Mouse (Mus musculus): ENCODE measurements around the gene Odf3b. TPM values are rescaled to one million over a fixed set of nuclear protein-coding genes. Genes with fewer than 3 reads are reported as not detected.

The Odf3b gene
- polyA plus RNA-seq, 1 experiment: not detected

- Histone ChIP-seq H3K79me2 (ENCODE audit: control insufficient read depth, insufficient read depth) (no peaks in the 10 kb centered on the region), H3K4me2 (ENCODE audit: low read depth) (no peak overlapping the region), H3K4me3 (no peak overlapping the region), H3ac (ENCODE audit: control insufficient read depth, insufficient read length) (no peak overlapping the region), H3K27me3 (ENCODE audit: control insufficient read depth, insufficient read depth, insufficient read length) (peaks cover 6% of the 10 kb centered on the region), H3K36me3 (ENCODE audit: control insufficient read depth, insufficient read depth) (no peaks in the 10 kb centered on the region)
- TF ChIP-seq POLR2AphosphoS2 (IDR thresholded peaks at IDR 0.05; ENCODE audit: insufficient read length, low read depth) (no peak), TCF12 (IDR thresholded peaks at IDR 0.05; ENCODE audit: insufficient read depth, poor library complexity, severe bottlenecking) (no peak), TCF3 (IDR thresholded peaks at IDR 0.05; ENCODE audit: insufficient read length, low read depth) (no peak), CEBPB (IDR thresholded peaks at IDR 0.05; ENCODE audit: insufficient read depth, poor library complexity, severe bottlenecking) (no peak), MYOD1 (IDR thresholded peaks at IDR 0.05; ENCODE audit: control insufficient read depth in 1 of 3, insufficient read length in 2 of 3, low read depth in 2 of 3) (no peak), REST (IDR thresholded peaks at IDR 0.05; ENCODE audit: insufficient read depth, insufficient read length) (no peak), POLR2A (IDR thresholded peaks at IDR 0.05; ENCODE audit: insufficient read length, low read depth) (no peak), USF1 (IDR thresholded peaks at IDR 0.05; ENCODE audit: low read depth) (no peak), MYOG (IDR thresholded peaks at IDR 0.05; ENCODE audit: control insufficient read depth in 1 of 3, insufficient read depth in 1 of 3, insufficient read length in 2 of 3, low read depth in 2 of 3) (no peak), E2F4 (IDR thresholded peaks at IDR 0.05; ENCODE audit: insufficient read depth) (no peak), SRF (IDR thresholded peaks at IDR 0.05; ENCODE audit: control insufficient read depth, insufficient read length, low read depth) (no peak), MAX (IDR thresholded peaks at IDR 0.05; ENCODE audit: low read depth) (no peak)
These were observed 37.4 kb downstream of the Odf3b start for GRCm38 (mm10) chr15:89341678-89342077.

GRCm38 (mm10) chr15:89340136-89340535 lies 38.9 kb downstream of the Odf3b start:
- peaks cover 14% of the 10 kb centered on the region for H3K27me3 ChIP-seq (ENCODE audit: control insufficient read depth, insufficient read depth, insufficient read length)
- H3K79me2 ChIP-seq (ENCODE audit: control insufficient read depth, insufficient read depth): no peaks in the 10 kb centered on the region
- no peak for TF ChIP-seq TCF12 (IDR thresholded peaks at IDR 0.05; ENCODE audit: insufficient read depth, poor library complexity, severe bottlenecking)
- TF ChIP-seq SRF (IDR thresholded peaks at IDR 0.05; ENCODE audit: control insufficient read depth, insufficient read length, low read depth): no peak
- no peak for TF ChIP-seq E2F4 (IDR thresholded peaks at IDR 0.05; ENCODE audit: insufficient read depth)
- TF ChIP-seq MYOD1 (IDR thresholded peaks at IDR 0.05; ENCODE audit: control insufficient read depth in 1 of 3, insufficient read length in 2 of 3, low read depth in 2 of 3): no peak
- TF ChIP-seq MAX (IDR thresholded peaks at IDR 0.05; ENCODE audit: low read depth): no peak
- no peak for TF ChIP-seq MYOG (IDR thresholded peaks at IDR 0.05; ENCODE audit: control insufficient read depth in 1 of 3, insufficient read depth in 1 of 3, insufficient read length in 2 of 3, low read depth in 2 of 3)
- TF ChIP-seq CEBPB (IDR thresholded peaks at IDR 0.05; ENCODE audit: insufficient read depth, poor library complexity, severe bottlenecking): no peak
- no peak for TF ChIP-seq TCF3 (IDR thresholded peaks at IDR 0.05; ENCODE audit: insufficient read length, low read depth)
- no peak for TF ChIP-seq USF1 (IDR thresholded peaks at IDR 0.05; ENCODE audit: low read depth)
- no peak for TF ChIP-seq POLR2AphosphoS2 (IDR thresholded peaks at IDR 0.05; ENCODE audit: insufficient read length, low read depth)
- TF ChIP-seq REST (IDR thresholded peaks at IDR 0.05; ENCODE audit: insufficient read depth, insufficient read length): no peak
- no peak for TF ChIP-seq POLR2A (IDR thresholded peaks at IDR 0.05; ENCODE audit: insufficient read length, low read depth)
- no peak overlapping the region for H3K4me2 ChIP-seq (ENCODE audit: low read depth)
- H3ac ChIP-seq (ENCODE audit: control insufficient read depth, insufficient read length): no peak overlapping the region
- H3K36me3 ChIP-seq (ENCODE audit: control insufficient read depth, insufficient read depth): no peaks in the 10 kb centered on the region
- H3K4me3 ChIP-seq: no peak overlapping the region

- no peak for TF ChIP-seq TCF12 (IDR thresholded peaks at IDR 0.05; ENCODE audit: insufficient read depth, poor library complexity, severe bottlenecking)
- TF ChIP-seq REST (IDR thresholded peaks at IDR 0.05; ENCODE audit: insufficient read depth, insufficient read length): no peak
- no peak for TF ChIP-seq POLR2AphosphoS2 (IDR thresholded peaks at IDR 0.05; ENCODE audit: insufficient read length, low read depth)
- TF ChIP-seq CEBPB (IDR thresholded peaks at IDR 0.05; ENCODE audit: insufficient read depth, poor library complexity, severe bottlenecking): no peak
- no peak for TF ChIP-seq MYOD1 (IDR thresholded peaks at IDR 0.05; ENCODE audit: control insufficient read depth in 1 of 3, insufficient read length in 2 of 3, low read depth in 2 of 3)
- no peak for TF ChIP-seq POLR2A (IDR thresholded peaks at IDR 0.05; ENCODE audit: insufficient read length, low read depth)
- TF ChIP-seq SRF (IDR thresholded peaks at IDR 0.05; ENCODE audit: control insufficient read depth, insufficient read length, low read depth): no peak
- TF ChIP-seq TCF3 (IDR thresholded peaks at IDR 0.05; ENCODE audit: insufficient read length, low read depth): no peak
- no peak for TF ChIP-seq MYOG (IDR thresholded peaks at IDR 0.05; ENCODE audit: control insufficient read depth in 1 of 3, insufficient read depth in 1 of 3, insufficient read length in 2 of 3, low read depth in 2 of 3)
- TF ChIP-seq E2F4 (IDR thresholded peaks at IDR 0.05; ENCODE audit: insufficient read depth): no peak
- no peak for TF ChIP-seq USF1 (IDR thresholded peaks at IDR 0.05; ENCODE audit: low read depth)
- no peak for TF ChIP-seq MAX (IDR thresholded peaks at IDR 0.05; ENCODE audit: low read depth)
- Histone ChIP-seq H3K36me3 (ENCODE audit: control insufficient read depth, insufficient read depth) (no peaks in the 10 kb centered on the region), H3K4me3 (no peak overlapping the region), H3K79me2 (ENCODE audit: control insufficient read depth, insufficient read depth) (no peaks in the 10 kb centered on the region), H3K4me2 (ENCODE audit: low read depth) (no peak overlapping the region), H3ac (ENCODE audit: control insufficient read depth, insufficient read length) (no peak overlapping the region), H3K27me3 (ENCODE audit: control insufficient read depth, insufficient read depth, insufficient read length) (peaks cover 18% of the 10 kb centered on the region)
These were observed 39.4 kb downstream of the Odf3b start for GRCm38 (mm10) chr15:89339696-89340095.

- H3K36me3 ChIP-seq (ENCODE audit: control insufficient read depth, insufficient read depth): no peaks in the 10 kb centered on the region
- H3K4me2 ChIP-seq (ENCODE audit: low read depth): no peak overlapping the region
- H3K27me3 ChIP-seq (ENCODE audit: control insufficient read depth, insufficient read depth, insufficient read length): peaks cover 32% of the 10 kb centered on the region
- TF ChIP-seq E2F4 (IDR thresholded peaks at IDR 0.05; ENCODE audit: insufficient read depth) (no peak), USF1 (IDR thresholded peaks at IDR 0.05; ENCODE audit: low read depth) (no peak), MAX (IDR thresholded peaks at IDR 0.05; ENCODE audit: low read depth) (no peak), REST (IDR thresholded peaks at IDR 0.05; ENCODE audit: insufficient read depth, insufficient read length) (no peak), TCF3 (IDR thresholded peaks at IDR 0.05; ENCODE audit: insufficient read length, low read depth) (no peak), MYOG (IDR thresholded peaks at IDR 0.05; ENCODE audit: control insufficient read depth in 1 of 3, insufficient read depth in 1 of 3, insufficient read length in 2 of 3, low read depth in 2 of 3) (no peak), POLR2AphosphoS2 (IDR thresholded peaks at IDR 0.05; ENCODE audit: insufficient read length, low read depth) (no peak), TCF12 (IDR thresholded peaks at IDR 0.05; ENCODE audit: insufficient read depth, poor library complexity, severe bottlenecking) (no peak), SRF (IDR thresholded peaks at IDR 0.05; ENCODE audit: control insufficient read depth, insufficient read length, low read depth) (no peak), POLR2A (IDR thresholded peaks at IDR 0.05; ENCODE audit: insufficient read length, low read depth) (no peak), MYOD1 (IDR thresholded peaks at IDR 0.05; ENCODE audit: control insufficient read depth in 1 of 3, insufficient read length in 2 of 3, low read depth in 2 of 3) (no peak), CEBPB (IDR thresholded peaks at IDR 0.05; ENCODE audit: insufficient read depth, poor library complexity, severe bottlenecking) (no peak)
- no peak overlapping the region for H3ac ChIP-seq (ENCODE audit: control insufficient read depth, insufficient read length)
- H3K4me3 ChIP-seq: no peak overlapping the region
- no peaks in the 10 kb centered on the region for H3K79me2 ChIP-seq (ENCODE audit: control insufficient read depth, insufficient read depth)
These were observed 42.7 kb downstream of the Odf3b start for GRCm38 (mm10) chr15:89336422-89336821.
